Mouse (Mus musculus) spleen, adult 2 months (tissue): ENCODE data around the gene Msrb1.
A peak's percentile ranks its signal among the peaks of the same experiment; 100 is the strongest.

Experiments
- CTCF ChIP-seq: fragments of 200-500 bp; IDR thresholded peaks from 2 replicates; pipeline ENCODE4 v1.5.1; 2011; ENCODE audit warnings: mild to moderate bottlenecking, inconsistent platforms; ENCODE audit not compliant: insufficient read depth, insufficient read length, insufficient replicate concordance; ENCODE audit errors: extremely low read depth
- POLR2A ChIP-seq: fragments of 200-500 bp; IDR thresholded peaks from 2 replicates; pipeline ENCODE4 v1.6.1; 2011; ENCODE audit warnings: low read depth, low read length, inconsistent platforms

DNA sequence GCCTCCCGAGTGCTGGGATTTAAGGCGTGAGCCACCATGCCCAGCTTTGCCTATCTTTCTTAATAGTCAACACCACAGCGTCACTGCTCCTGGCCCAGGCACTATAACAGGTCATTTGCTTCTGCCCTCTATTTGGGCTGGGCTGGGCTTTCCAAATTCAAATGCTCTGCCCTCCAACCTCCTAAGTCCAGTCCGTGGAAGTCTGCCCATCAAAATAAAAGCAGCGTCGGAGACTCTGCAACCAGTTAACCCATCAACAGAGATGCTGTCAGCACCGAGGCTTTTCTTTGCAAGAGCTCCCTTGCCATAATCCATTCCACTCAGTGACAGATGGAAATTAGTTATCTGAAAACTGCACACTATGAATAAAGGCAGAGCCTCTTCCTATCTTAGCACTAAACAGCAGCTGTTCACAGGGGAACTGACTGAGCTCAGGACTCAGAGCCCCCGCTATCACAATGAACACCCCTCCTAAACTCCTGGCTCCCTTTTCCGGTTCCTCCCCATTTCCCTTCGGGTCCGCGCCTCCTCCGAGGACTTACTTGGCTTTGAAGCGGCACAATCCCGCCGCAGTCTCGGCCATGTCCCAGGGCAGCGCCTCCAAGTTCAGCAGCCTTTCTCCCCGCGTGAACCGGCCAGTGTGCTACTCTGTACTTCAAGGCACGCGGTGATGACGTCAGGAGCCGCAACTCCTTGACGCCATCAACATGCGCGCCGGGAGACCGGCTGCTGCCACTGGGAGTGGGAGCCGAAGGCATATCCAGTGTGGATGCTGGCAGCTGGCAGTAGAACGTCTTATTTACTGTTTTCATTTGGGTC lies 29.3 kb upstream of the Msrb1 start, which contains the start of gene Tbl3:
- TF ChIP-seq CTCF, result no peak
- peak; percentile 72 for TF ChIP-seq POLR2A
